19 mouse cellular contexts compared by ENCODE assay signal in the genomic region with DNA sequence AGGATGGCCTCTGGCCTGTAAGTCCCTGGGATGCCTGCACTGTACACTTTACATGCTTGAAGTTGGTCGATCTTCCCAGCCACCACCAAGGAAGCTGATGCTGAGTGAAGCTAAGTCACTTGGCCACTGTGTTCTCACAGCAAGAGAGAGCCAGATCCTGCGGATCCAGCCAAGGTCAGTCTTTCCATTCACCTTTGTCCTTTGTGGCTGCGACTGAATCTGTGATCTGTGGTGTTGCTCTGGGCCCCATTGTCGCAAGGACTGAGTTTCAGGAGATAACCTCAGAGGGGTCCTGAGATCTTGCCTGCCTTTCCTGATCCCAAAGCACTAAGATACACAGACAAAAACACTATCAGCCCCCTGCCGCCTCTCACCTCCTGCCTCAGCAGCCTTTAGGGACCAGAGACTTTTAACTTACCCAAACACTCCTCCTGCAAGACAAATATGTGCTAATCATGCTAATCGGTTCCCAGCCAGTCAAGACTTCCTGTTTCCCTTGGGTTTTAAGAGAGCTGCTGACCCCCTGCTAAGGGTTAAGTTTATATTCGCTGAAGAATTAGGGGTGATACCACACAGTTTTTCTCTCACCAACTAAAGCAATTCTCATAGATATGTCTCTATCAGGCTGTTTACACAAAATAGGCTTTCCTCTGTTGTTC.
DNase-seq lines count a peak whose midpoint lies in the region; ATAC-seq and TF ChIP-seq lines count a peak whose summit lies in the region.
"Had no signal": no experiment of that assay in that cellular context is flagged by ENCODE, and none has a peak within 500 bp of the region (broad histone marks: within the 10 kb centered on the region; RNA-seq: fewer than 3 reads in every experiment).

No protein-coding gene starts in this region.

- WGBS in heart, embryonic 14.5 days: 24% methylated on average over 7 of the region's 7 CpGs
- 25% methylated on average over 7 of the region's 7 CpGs for WGBS in liver, adult 2 months
- 20% methylated on average over 7 of the region's 7 CpGs for WGBS in liver, postnatal 0 days (ENCODE audit: insufficient replicate concordance)
- 56% methylated on average over 7 of the region's 7 CpGs for WGBS in forebrain, embryonic 15.5 days
- WGBS in hindbrain, embryonic 10.5 days: 43% methylated on average over 7 of the region's 7 CpGs

- H3K79me2 ChIP-seq in liver, adult 2 months (ENCODE audit: control insufficient read depth, insufficient read depth, low read length): no peaks in the 10 kb centered on the region

- TF ChIP-seq CTCF in liver, adult 2 months (IDR thresholded peaks at IDR 0.05; ENCODE audit: low read depth, low read length): no peak
- no peak for TF ChIP-seq CTCF in liver, postnatal 0 days (IDR thresholded peaks at IDR 0.05; ENCODE audit: low read depth)

- H3K36me3 ChIP-seq in heart, embryonic 14.5 days (ENCODE audit: control insufficient read depth, insufficient read depth, low read length): no peaks in the 10 kb centered on the region
- H3K36me3 ChIP-seq in liver, adult 2 months (ENCODE audit: control insufficient read depth, insufficient read depth, low read length): no peaks in the 10 kb centered on the region
- H3K36me3 ChIP-seq in liver, postnatal 0 days (replicated peaks; ENCODE audit: insufficient read depth, low read length): no peaks in the 10 kb centered on the region
- H3K36me3 ChIP-seq in forebrain, embryonic 15.5 days: no peaks in the 10 kb centered on the region
- no peaks in the 10 kb centered on the region for H3K36me3 ChIP-seq in hindbrain, embryonic 10.5 days
- H3K36me3 ChIP-seq: G1E; limb, embryonic 13.5 days; midbrain, embryonic 10.5 days had no signal

- H3K9ac ChIP-seq in heart, embryonic 14.5 days (ENCODE audit: low read length): no peak overlapping the region
- H3K9ac ChIP-seq in liver, adult 2 months (ENCODE audit: low read depth, low read length): no peak overlapping the region
- no peak overlapping the region for H3K9ac ChIP-seq in liver, postnatal 0 days (replicated peaks)
- H3K9ac ChIP-seq in forebrain, embryonic 15.5 days (replicated peaks): no peak overlapping the region
- H3K9ac ChIP-seq: limb, embryonic 13.5 days had no signal

- no peak for TF ChIP-seq EP300 in liver, postnatal 0 days (IDR thresholded peaks at IDR 0.05; ENCODE audit: low read depth)

- H3K4me3 ChIP-seq in heart, embryonic 14.5 days (ENCODE audit: control insufficient read depth in 1 of 2, insufficient read depth in 1 of 2, low read depth in 1 of 2, low read length in 2 of 2): no peak overlapping the region
- no peak overlapping the region for H3K4me3 ChIP-seq in liver, adult 2 months (ENCODE audit: insufficient read depth, low read depth, low read length)
- no peak overlapping the region for H3K4me3 ChIP-seq in liver, postnatal 0 days (ENCODE audit: low read depth, low read length)
- no peak overlapping the region for H3K4me3 ChIP-seq in forebrain, embryonic 15.5 days
- no peak overlapping the region for H3K4me3 ChIP-seq in hindbrain, embryonic 10.5 days
- H3K4me3 ChIP-seq: gastrocnemius, adult 2 months; limb, embryonic 13.5 days; midbrain, embryonic 10.5 days had no signal

- no peak for DNase-seq in heart, postnatal 25 days (ENCODE audit: low spot score)
- DNase-seq in liver, adult 2 months (ENCODE audit: extremely low read depth, low read depth, low spot score): peak; percentile 80
- DNase-seq in liver, postnatal 0 days: no peak
- no peak for DNase-seq in hindbrain, embryonic 10.5 days (ENCODE audit: low spot score)
- DNase-seq: cerebellum, adult 9-10 months; gastrocnemius, adult 2 months; heart, postnatal 14 days; lung, postnatal 10 days; retina, postnatal 1 day; thymus, adult 2 months had no signal

- peak; percentile 67 for ATAC-seq in heart, embryonic 14.5 days (ENCODE audit: insufficient number of reproducible peaks, insufficient read depth, low FRiP score, low read depth)
- no peak for ATAC-seq in liver, postnatal 0 days
- ATAC-seq in common myeloid progenitor, adult 5-6 weeks (replicated peaks; ENCODE audit: low read depth, poor library complexity, severe bottlenecking): peak; percentile 38
- 0 out of 2 replicates have a peak, but pooled peaks have one; percentile 34 for ATAC-seq in megakaryocyte, adult 5-6 weeks (ENCODE audit: poor library complexity, severe bottlenecking)
- no peak for ATAC-seq in forebrain, embryonic 15.5 days (replicated peaks)
- ATAC-seq: forebrain, embryonic 14.5 days; inflammation-experienced regulatory T-cells, adult 6 months had no signal

- no peak overlapping the region for H3K4me2 ChIP-seq in heart, embryonic 14.5 days (ENCODE audit: low read length)
- no peak overlapping the region for H3K4me2 ChIP-seq in liver, postnatal 0 days (ENCODE audit: low read depth, low read length)
- no peak overlapping the region for H3K4me2 ChIP-seq in forebrain, embryonic 15.5 days (replicated peaks)
- H3K4me2 ChIP-seq: limb, embryonic 13.5 days had no signal

- peak overlapping the region; percentile 1 to 38; a peak in 3 of 4 replicates for H3K27ac ChIP-seq in heart, embryonic 14.5 days (replicated peaks in 1 of 2; ENCODE audit: control insufficient read depth in 1 of 2, insufficient read depth in 1 of 2, low read depth in 2 of 2, low read length in 2 of 2)
- H3K27ac ChIP-seq in liver, adult 2 months (replicated peaks; ENCODE audit: insufficient read depth, low read depth, low read length): 0 out of 2 replicates have a peak overlapping the region, but pooled peaks have one; percentile 30
- H3K27ac ChIP-seq in liver, postnatal 0 days (ENCODE audit: low read depth): no peak overlapping the region
- no peak overlapping the region for H3K27ac ChIP-seq in forebrain, embryonic 15.5 days (replicated peaks)
- H3K27ac ChIP-seq in hindbrain, embryonic 10.5 days: no peak overlapping the region
- H3K27ac ChIP-seq: gastrocnemius, adult 2 months; limb, embryonic 13.5 days; midbrain, embryonic 10.5 days had no signal

- intact Hi-C loops in heart, postnatal 25 days (cut with DNase I): no loop called here

- H3K27me3 ChIP-seq in heart, embryonic 14.5 days (ENCODE audit: control insufficient read depth, insufficient read depth, low read length): no peaks in the 10 kb centered on the region
- H3K27me3 ChIP-seq in liver, adult 2 months (ENCODE audit: control insufficient read depth, insufficient read depth, low read length): no peaks in the 10 kb centered on the region
- no peaks in the 10 kb centered on the region for H3K27me3 ChIP-seq in liver, postnatal 0 days (ENCODE audit: insufficient read depth, low read length)
- H3K27me3 ChIP-seq in forebrain, embryonic 15.5 days: no peaks in the 10 kb centered on the region
- no peaks in the 10 kb centered on the region for H3K27me3 ChIP-seq in hindbrain, embryonic 10.5 days (ENCODE audit: insufficient read depth, poor library complexity, severe bottlenecking)
- H3K27me3 ChIP-seq: limb, embryonic 13.5 days had no signal

- no peak for TF ChIP-seq POLR2A in liver, adult 2 months (IDR thresholded peaks at IDR 0.05; ENCODE audit: extremely low read depth, insufficient read depth, low read length)

- no peaks in the 10 kb centered on the region for H3K9me3 ChIP-seq in heart, embryonic 14.5 days (ENCODE audit: control insufficient read depth, low read length)
- H3K9me3 ChIP-seq in liver, postnatal 0 days (ENCODE audit: low read length): no peaks in the 10 kb centered on the region
- H3K9me3 ChIP-seq in forebrain, embryonic 15.5 days: no peaks in the 10 kb centered on the region
- no peaks in the 10 kb centered on the region for H3K9me3 ChIP-seq in hindbrain, embryonic 10.5 days
- H3K9me3 ChIP-seq: G1E; limb, embryonic 13.5 days; midbrain, embryonic 10.5 days had no signal

- H3K4me1 ChIP-seq in heart, embryonic 14.5 days (ENCODE audit: control insufficient read depth in 2 of 2, insufficient read depth in 2 of 2, low read length in 2 of 2): peaks cover 15 to 21% of the 10 kb centered on the region in 2 experiments
- peaks cover 11% of the 10 kb centered on the region for H3K4me1 ChIP-seq in liver, adult 2 months (ENCODE audit: control insufficient read depth, insufficient read depth, low read length)
- peaks cover 14% of the 10 kb centered on the region for H3K4me1 ChIP-seq in liver, postnatal 0 days (ENCODE audit: insufficient read depth)
- peaks cover 7% of the 10 kb centered on the region; the same call in 1 of the 2 replicates for H3K4me1 ChIP-seq in forebrain, embryonic 15.5 days
- peaks cover 21% of the 10 kb centered on the region for H3K4me1 ChIP-seq in hindbrain, embryonic 10.5 days (replicated peaks)

Comparison
In these comparisons a context has a peak if more than half of its experiments do, and no peak if none do; other contexts are left out.
1. H3K27ac ChIP-seq: peak in heart, embryonic 14.5 days (2 of 2) and liver, adult 2 months (single experiment); none in liver, postnatal 0 days (single experiment), forebrain, embryonic 15.5 days (single experiment) and hindbrain, embryonic 10.5 days (single experiment).
2. ATAC-seq: peak in heart, embryonic 14.5 days (single experiment), common myeloid progenitor, adult 5-6 weeks (single experiment) and megakaryocyte, adult 5-6 weeks (single experiment); none in liver, postnatal 0 days (single experiment) and forebrain, embryonic 15.5 days (single experiment).